Mouse (Mus musculus) liver, embryonic 13.5 days (tissue): ENCODE measurements around the gene Vkorc1. TPM values are rescaled to one million over a fixed set of nuclear protein-coding genes. Genes with fewer than 3 reads are reported as not detected.

Experiments used
- ATAC-seq: fragments of 200-750 bp; cut with Nextera tagmentation; 2 replicates; pipeline ENCODE4 v1.8.0; 2017; ENCODE audit warnings: low read depth, mild to moderate bottlenecking, moderate number of reproducible peaks, moderate library complexity
- DNase-seq: peaks from one replicate; pipeline ENCODE4 v3.0.0; 2022
- H3K27ac ChIP-seq: fragments of 300-500 bp; sonication (generic); 2 replicates; pipeline ENCODE4 v1.5.1; 2015; ENCODE audit warnings: moderate library complexity, mild to moderate bottlenecking, inconsistent platforms
- H3K27me3 ChIP-seq: fragments of 300-500 bp; sonication (generic); 2 replicates; pipeline ENCODE4 v1.6.1; 2015; ENCODE audit warnings: mild to moderate bottlenecking, inconsistent platforms
- H3K36me3 ChIP-seq: fragments of 300-500 bp; sonication (generic); 2 replicates; pipeline ENCODE4 v1.6.1; 2015; ENCODE audit warnings: mild to moderate bottlenecking, inconsistent platforms
- H3K4me1 ChIP-seq: fragments of 300-500 bp; sonication (generic); replicated peaks from 2 replicates; pipeline ENCODE4 v1.6.1; 2015; ENCODE audit warnings: inconsistent platforms
- H3K4me2 ChIP-seq: fragments of 300-500 bp; sonication (generic); 2 replicates; pipeline ENCODE4 v1.6.1; 2015; ENCODE audit warnings: inconsistent platforms, mild to moderate bottlenecking, moderate library complexity
- H3K4me3 ChIP-seq: fragments of 300-500 bp; sonication (generic); replicated peaks from 2 replicates; pipeline ENCODE4 v1.5.1; 2015; ENCODE audit warnings: mild to moderate bottlenecking, inconsistent platforms
- H3K9ac ChIP-seq: fragments of 300-500 bp; sonication (generic); 2 replicates; pipeline ENCODE4 v1.6.1; 2015; ENCODE audit warnings: mild to moderate bottlenecking, inconsistent platforms
- H3K9me3 ChIP-seq: fragments of 300-500 bp; sonication (generic); replicated peaks from 2 replicates; pipeline ENCODE4 v1.6.1; 2016; ENCODE audit warnings: inconsistent platforms
- WGBS: fragments of 180-500 bp; shearing (Covaris S2); methylation state at CpG from one replicate; pipeline ENCODE4 v1.1.7; 2015; ENCODE audit not compliant: insufficient replicate concordance; 5-methylcytosine and 5-hydroxymethylcytosine counted together
- polyA plus RNA-seq: library from polyadenylated mRNA; unstranded; fragments of >200 nt; fragmentation: Nextera tagmentation; extraction: Ambion mirVana; gene quantifications from 2 replicates; pipeline ENCODE4 v1.2.1, GENCODE M21; 2015

Vkorc1 gene
- polyA plus RNA-seq, 1 experiment from 2014 or later, result 86.9 TPM

DNA sequence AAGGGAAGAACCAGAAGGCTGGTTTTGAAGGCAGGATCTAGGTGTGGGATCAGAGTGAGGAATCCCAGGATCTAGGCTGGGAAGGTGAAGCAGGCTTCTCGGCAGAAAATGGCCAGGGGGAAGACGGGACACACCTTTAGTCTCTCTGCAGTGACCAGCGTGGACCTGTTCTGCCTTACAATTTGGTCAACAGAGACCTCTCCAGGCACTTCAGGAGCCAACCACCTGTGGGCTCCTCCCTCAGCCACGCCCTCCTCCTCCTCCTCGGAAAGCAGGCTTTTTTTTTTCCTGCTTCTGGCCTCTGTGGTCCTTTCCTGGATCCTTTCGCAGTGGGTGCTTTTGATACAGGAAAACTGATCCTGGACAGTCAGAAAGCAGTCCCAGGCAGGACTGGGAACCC is 34.5 kb upstream of the Vkorc1 start, which contains the start of gene Prss8:
TSS of gene Prss8 (minus strand) at position 182 of the 400 bp plus-strand sequence.
- H3K4me1 ChIP-seq, result peaks cover 58% of the 10 kb centered on the region
- DNase-seq (no peak), ATAC-seq (no peak; the same call in 1 of the 2 replicates)
- H3K9me3 ChIP-seq, result no peaks in the 10 kb centered on the region
- 25% methylated on average over 6 of the region's 6 CpGs for WGBS
- peaks cover 21% of the 10 kb centered on the region for H3K36me3 ChIP-seq
- peak within 1 kb of the TSS; percentile 66 for H3K9ac ChIP-seq
- no peaks in the 10 kb centered on the region; the same call in 1 of the 2 replicates for H3K27me3 ChIP-seq
- no peak within 1 kb of the TSS for H3K27ac ChIP-seq
- H3K4me2 ChIP-seq, result peak within 1 kb of the TSS; percentile 55
- H3K4me3 ChIP-seq, result peak within 1 kb of the TSS; percentile 46

DNA sequence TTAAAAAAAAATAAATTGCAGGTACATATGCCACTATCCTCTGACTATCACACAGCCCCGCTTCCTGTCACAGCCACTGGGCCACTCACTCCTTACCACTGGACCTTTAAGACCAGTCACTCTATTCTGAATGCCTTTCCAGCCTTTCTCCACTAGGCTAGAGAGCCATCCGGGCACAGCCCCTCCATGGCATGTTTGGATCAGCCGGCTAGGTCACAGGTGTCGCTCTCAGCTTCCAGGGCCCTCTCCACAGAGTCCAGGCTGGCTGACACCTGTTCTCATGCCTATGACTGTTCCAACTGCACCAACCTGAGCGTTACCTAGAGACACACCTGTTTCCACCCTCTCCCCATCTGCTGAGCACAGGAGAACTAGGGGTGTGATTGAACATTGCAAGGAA is 33.2 kb upstream of the Vkorc1 start:
- ATAC-seq, result no peak

DNA sequence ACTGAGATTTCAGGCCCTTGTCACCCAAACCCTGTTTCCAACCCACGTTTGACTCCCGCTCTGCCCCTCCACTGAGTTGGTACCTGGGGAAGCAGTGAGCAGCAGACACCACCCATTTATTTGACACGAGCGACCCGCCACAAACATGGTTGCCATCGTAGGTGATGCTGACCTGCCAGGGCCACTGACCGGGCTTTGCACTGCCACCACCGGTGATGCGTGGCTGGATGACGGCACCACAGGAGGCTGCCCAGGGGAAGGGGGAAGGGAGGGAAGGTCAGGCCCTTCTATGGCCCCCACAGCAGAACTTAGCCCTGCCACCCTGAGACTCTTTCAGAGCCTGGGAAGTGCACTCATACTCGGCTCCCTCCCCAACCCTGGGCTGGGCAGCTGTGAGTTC is 32.3 kb upstream of the Vkorc1 start:
- Histone ChIP-seq H3K4me3 (no peak overlapping the region), H3K9ac (no peak overlapping the region), H3K4me1 (peaks cover 56% of the 10 kb centered on the region), H3K9me3 (no peaks in the 10 kb centered on the region), H3K27me3 (no peaks in the 10 kb centered on the region; the same call in 1 of the 2 replicates), H3K36me3 (peaks cover 36% of the 10 kb centered on the region), H3K4me2 (no peak overlapping the region), H3K27ac (no peak overlapping the region)
- WGBS, result 86% methylated on average over 11 of the region's 11 CpGs
- DNase-seq (no peak), ATAC-seq (no peak)

More for the DNA sequence above, 33.2 kb upstream of the Vkorc1 start:
- Histone ChIP-seq H3K36me3 (peaks cover 30% of the 10 kb centered on the region), H3K27ac (no peak overlapping the region), H3K27me3 (no peaks in the 10 kb centered on the region; the same call in 1 of the 2 replicates), H3K9ac (0 out of 2 replicates have a peak overlapping the region, but pooled peaks have one; percentile 66), H3K9me3 (no peaks in the 10 kb centered on the region), H3K4me3 (peak overlapping the region; percentile 46; the same call in 1 of the 2 replicates), H3K4me2 (peak overlapping the region; percentile 55), H3K4me1 (peaks cover 56% of the 10 kb centered on the region)
- 57% methylated on average over 5 of the region's 5 CpGs for WGBS
- DNase-seq, result no peak

- no peak for ATAC-seq
- H3K9ac ChIP-seq, result no peak overlapping the region
- peaks cover 59% of the 10 kb centered on the region for H3K4me1 ChIP-seq
- H3K9me3 ChIP-seq, result no peaks in the 10 kb centered on the region
- H3K27me3 ChIP-seq, result no peaks in the 10 kb centered on the region; the same call in 1 of the 2 replicates
- DNase-seq, result no peak
- H3K36me3 ChIP-seq, result peaks cover 36% of the 10 kb centered on the region
- H3K4me3 ChIP-seq, result no peak overlapping the region
- 0 out of 2 replicates have a peak overlapping the region, but pooled peaks have one; percentile 16 for H3K27ac ChIP-seq
- WGBS, result 78% methylated on average over 11 of the region's 11 CpGs
- H3K4me2 ChIP-seq, result no peak overlapping the region
Measured at GRCm38 (mm10) chr7:127926846-127927245, 31.4 kb upstream of the Vkorc1 start.

DNA sequence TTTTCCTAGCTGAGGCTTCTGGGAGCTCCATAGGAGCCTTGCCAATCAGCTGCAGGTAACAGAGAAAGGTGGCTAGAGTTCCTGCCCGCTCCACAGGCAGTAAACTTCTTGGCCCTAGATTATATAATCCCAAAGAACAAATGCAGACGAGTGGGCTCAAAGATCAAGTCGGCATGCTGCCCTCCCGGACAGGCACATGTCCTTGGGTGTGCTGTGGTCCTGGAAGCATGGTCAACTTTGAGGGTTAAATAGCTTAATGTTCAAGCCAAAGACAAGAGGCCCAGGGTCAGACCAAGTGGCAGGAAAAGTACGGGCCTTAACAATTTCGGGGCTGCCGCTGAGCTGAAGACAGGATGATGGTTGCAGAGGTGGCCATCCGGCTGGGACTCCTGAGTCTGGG is 30.6 kb upstream of the Vkorc1 start:
- peaks cover 58% of the 10 kb centered on the region for H3K4me1 ChIP-seq
- no peak overlapping the region; the same call in 1 of the 2 replicates for H3K27ac ChIP-seq
- no peak for DNase-seq
- peaks cover 36% of the 10 kb centered on the region for H3K36me3 ChIP-seq
- no peak for ATAC-seq
- no peaks in the 10 kb centered on the region; the same call in 1 of the 2 replicates for H3K27me3 ChIP-seq
- no peaks in the 10 kb centered on the region for H3K9me3 ChIP-seq
- H3K4me3 ChIP-seq, result no peak overlapping the region
- no peak overlapping the region for H3K9ac ChIP-seq
- 78% methylated on average over 8 of the region's 8 CpGs for WGBS
- H3K4me2 ChIP-seq, result no peak overlapping the region

DNA sequence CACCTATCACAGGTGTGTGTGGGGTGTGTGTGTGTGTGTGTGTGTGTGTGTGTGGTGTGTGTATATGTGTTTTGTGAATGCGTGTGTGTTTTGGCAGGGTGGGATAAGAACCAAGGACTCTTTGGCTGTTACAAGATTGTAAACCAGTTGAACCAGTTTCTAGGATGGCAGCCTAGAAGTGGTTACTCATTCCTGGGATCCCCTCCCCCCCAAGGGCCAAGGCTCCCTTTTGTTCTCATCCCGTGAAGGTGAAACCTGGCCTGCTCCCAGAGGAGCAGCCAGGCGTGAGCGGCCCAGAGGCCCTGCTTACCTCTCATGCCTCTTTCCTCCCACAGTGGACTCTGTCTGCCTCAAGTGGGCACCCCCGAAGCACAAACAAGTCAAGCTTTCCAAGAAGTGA is 29.8 kb upstream of the Vkorc1 start:
- DNase-seq (no peak), ATAC-seq (no peak)
- WGBS, result 86% methylated on average over 5 of the region's 5 CpGs
- no peak overlapping the region for H3K9ac ChIP-seq
- no peaks in the 10 kb centered on the region for H3K9me3 ChIP-seq
- no peak overlapping the region for H3K27ac ChIP-seq
- H3K4me3 ChIP-seq, result no peak overlapping the region
- peaks cover 40% of the 10 kb centered on the region for H3K36me3 ChIP-seq
- no peak overlapping the region for H3K4me2 ChIP-seq
- no peaks in the 10 kb centered on the region; the same call in 1 of the 2 replicates for H3K27me3 ChIP-seq
- peaks cover 55% of the 10 kb centered on the region for H3K4me1 ChIP-seq

DNA sequence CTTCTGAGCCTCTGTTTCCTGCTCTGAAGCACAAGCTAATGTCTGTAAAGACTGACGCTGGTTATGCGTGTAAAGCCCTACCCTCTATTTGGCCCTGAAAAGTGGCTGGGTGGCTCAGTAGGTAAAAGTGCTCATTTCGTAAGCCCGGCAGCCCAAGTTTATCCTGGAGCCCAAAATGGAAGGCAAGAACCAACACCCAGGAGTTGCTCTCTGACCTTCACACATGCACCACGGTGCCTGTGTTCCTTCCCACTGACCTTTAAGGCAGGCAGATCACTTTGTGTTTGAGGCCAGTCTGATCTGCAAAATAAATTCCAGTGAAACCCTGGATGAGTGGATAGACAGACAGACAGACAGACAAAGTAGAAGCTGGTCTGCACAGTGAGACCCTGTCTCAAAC is 28.3 kb upstream of the Vkorc1 start:
- Histone ChIP-seq H3K4me3 (no peak overlapping the region), H3K36me3 (peaks cover 42% of the 10 kb centered on the region)

DNA sequence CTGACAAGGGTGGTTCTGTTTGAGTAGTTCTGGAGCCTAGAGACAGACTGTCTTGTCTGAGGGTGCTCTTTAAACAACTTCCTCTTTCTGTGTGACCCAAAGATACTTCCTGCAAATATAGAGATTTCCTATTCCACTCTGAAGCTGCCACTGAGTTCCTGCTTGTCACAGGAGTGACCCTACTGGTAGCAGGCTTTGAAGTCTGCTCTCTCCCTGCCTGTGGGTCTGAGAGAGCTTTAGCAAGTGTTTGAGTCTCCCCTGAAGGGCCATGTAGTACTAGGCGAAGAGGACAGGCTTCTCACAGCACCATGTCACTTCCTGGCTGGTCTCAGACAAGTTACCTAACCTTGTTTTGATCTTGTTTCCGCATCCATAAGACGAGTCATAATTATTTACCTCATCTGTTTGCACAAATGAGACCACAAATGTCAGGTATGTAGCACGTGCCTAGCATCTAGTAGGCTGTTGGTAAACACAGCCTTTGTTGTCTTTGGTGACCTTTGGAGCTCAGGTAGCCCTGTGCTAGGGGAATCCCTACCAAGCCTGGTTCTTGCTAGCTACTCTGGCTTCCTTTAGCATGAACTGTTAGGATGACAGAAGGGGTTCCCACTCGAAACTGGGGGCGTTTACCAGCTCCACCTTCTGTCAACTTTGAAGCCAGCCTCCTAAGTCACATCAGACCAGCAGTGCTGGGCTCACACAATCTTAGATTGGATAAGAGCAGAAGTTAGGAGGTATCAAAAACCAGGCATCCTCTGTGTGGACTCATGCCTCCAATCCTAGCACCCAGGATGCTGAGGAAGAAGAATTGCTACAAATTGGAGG is 27.2 kb upstream of the Vkorc1 start:
- WGBS, result 57% methylated on average over 6 of the region's 6 CpGs
- peak overlapping the region; percentile 34 for H3K27ac ChIP-seq

More for the DNA sequence above, 28.3 kb upstream of the Vkorc1 start:
- H3K9ac ChIP-seq, result no peak overlapping the region
- H3K27ac ChIP-seq, result no peak overlapping the region
- peaks cover 48% of the 10 kb centered on the region for H3K4me1 ChIP-seq
- no peaks in the 10 kb centered on the region for H3K9me3 ChIP-seq
- WGBS, result 78% methylated on average over 5 of the region's 5 CpGs
- no peaks in the 10 kb centered on the region for H3K27me3 ChIP-seq
- no peak overlapping the region for H3K4me2 ChIP-seq
- ATAC-seq (no peak), DNase-seq (no peak)

DNA sequence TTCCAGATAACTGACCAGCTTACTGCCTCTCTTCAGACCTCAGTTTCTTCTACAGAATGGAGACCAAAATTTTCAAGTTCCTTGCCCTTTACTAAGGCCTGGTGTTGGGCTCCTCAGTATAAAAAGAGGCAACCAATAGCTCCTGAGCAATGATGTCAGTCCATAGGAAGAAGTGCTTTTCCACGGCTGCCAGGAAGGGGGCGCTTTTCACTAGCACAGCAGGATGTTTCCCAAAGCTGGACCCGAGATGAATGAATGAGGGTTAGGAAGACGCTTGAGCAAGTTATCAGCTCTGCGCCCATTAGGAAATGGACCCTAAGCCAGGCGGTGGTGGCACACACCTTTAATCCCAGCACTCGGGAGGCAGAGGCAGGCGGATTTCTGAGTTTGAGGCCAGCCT is 26.1 kb upstream of the Vkorc1 start:
- no peak overlapping the region for H3K4me2 ChIP-seq
- no peak overlapping the region for H3K9ac ChIP-seq
- H3K27ac ChIP-seq, result 0 out of 2 replicates have a peak overlapping the region, but pooled peaks have one; percentile 34
- H3K4me1 ChIP-seq, result peaks cover 43% of the 10 kb centered on the region
- WGBS, result 47% methylated on average over 8 of the region's 8 CpGs
- peaks cover 48% of the 10 kb centered on the region for H3K36me3 ChIP-seq
- no peak overlapping the region for H3K4me3 ChIP-seq
- H3K27me3 ChIP-seq, result no peaks in the 10 kb centered on the region
- no peak for DNase-seq
- H3K9me3 ChIP-seq, result no peaks in the 10 kb centered on the region
- no peak for ATAC-seq

More for the DNA sequence above, 27.2 kb upstream of the Vkorc1 start:
- Histone ChIP-seq H3K4me3 (no peak overlapping the region), H3K4me2 (no peak overlapping the region), H3K27me3 (no peaks in the 10 kb centered on the region), H3K9ac (no peak overlapping the region), H3K36me3 (peaks cover 44% of the 10 kb centered on the region), H3K9me3 (no peaks in the 10 kb centered on the region), H3K4me1 (peaks cover 46% of the 10 kb centered on the region)
- ATAC-seq (no peak), DNase-seq (no peak)

- no peak for ATAC-seq
- no peaks in the 10 kb centered on the region for H3K27me3 ChIP-seq
- 69% methylated on average over 7 of the region's 7 CpGs for WGBS
- H3K4me3 ChIP-seq, result no peak overlapping the region
- H3K9me3 ChIP-seq, result no peaks in the 10 kb centered on the region
- no peak overlapping the region for H3K9ac ChIP-seq
- no peak for DNase-seq
- peaks cover 38% of the 10 kb centered on the region for H3K36me3 ChIP-seq
- no peak overlapping the region for H3K4me2 ChIP-seq
- no peak overlapping the region for H3K27ac ChIP-seq
- peaks cover 40% of the 10 kb centered on the region for H3K4me1 ChIP-seq
Measured at GRCm38 (mm10) chr7:127919290-127919689, 23.9 kb upstream of the Vkorc1 start.

- Histone ChIP-seq H3K4me1 (peaks cover 33% of the 10 kb centered on the region), H3K27ac (no peak overlapping the region), H3K4me3 (no peak overlapping the region), H3K9me3 (no peaks in the 10 kb centered on the region), H3K27me3 (no peaks in the 10 kb centered on the region), H3K36me3 (peaks cover 33% of the 10 kb centered on the region), H3K9ac (no peak overlapping the region), H3K4me2 (no peak overlapping the region)
- 40% methylated on average over 3 of the region's 3 CpGs for WGBS
- ATAC-seq, result no peak
- peak; percentile 47 for DNase-seq
Measured at GRCm38 (mm10) chr7:127918203-127918602, 22.8 kb upstream of the Vkorc1 start.
